8 mouse cellular contexts compared by ENCODE assay signal in the genomic region with DNA sequence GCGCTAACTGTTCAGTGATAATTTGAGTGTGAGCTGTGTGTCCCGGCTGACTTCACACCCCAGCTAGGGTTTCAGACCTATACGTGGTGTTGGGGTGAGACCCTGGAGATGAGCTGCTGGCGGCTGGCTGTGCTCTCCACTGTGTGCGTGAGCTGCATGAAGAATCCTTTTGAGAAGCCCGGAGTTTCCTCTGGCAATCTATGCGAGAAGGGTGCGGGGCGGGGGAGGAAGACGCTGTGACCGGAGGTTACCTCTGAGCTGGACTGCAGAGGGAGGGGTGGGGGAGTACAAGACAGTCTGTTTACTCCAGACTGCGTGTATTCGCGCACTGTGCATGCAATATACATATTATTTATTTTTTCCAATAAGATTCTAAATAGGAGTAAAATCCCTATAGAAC. TPM values are rescaled to one million over a fixed set of nuclear protein-coding genes. Genes with fewer than 3 reads are reported as not detected.
DNase-seq lines count a peak whose midpoint lies in the region; ATAC-seq lines count a peak whose summit lies in the region.

No protein-coding gene starts in this region.

- intact Hi-C loops in left cerebral cortex, postnatal 36 days (cut with DNase I): loop anchor here (5.0 to 10.0 kb wide), 5 partner anchors 48 to 782 kb away; no protein-coding TSS in a partner anchor

- H3K4me2 ChIP-seq in embryonic facial prominence, embryonic 11.5 days (ENCODE audit: low read depth, low read length): peak overlapping the region; percentile 99
- H3K4me2 ChIP-seq in heart, embryonic 14.5 days (ENCODE audit: low read length): peak overlapping the region; percentile 100
- H3K4me2 ChIP-seq in neural tube, embryonic 12.5 days (replicated peaks): peak overlapping the region; percentile 86

- H3K27me3 ChIP-seq in embryonic facial prominence, embryonic 11.5 days (ENCODE audit: control insufficient read depth, insufficient read depth, low read length): peaks cover 29% of the 10 kb centered on the region
- H3K27me3 ChIP-seq in heart, embryonic 14.5 days (ENCODE audit: control insufficient read depth, insufficient read depth, low read length): peaks cover 89% of the 10 kb centered on the region
- H3K27me3 ChIP-seq in neural tube, embryonic 12.5 days (replicated peaks): peaks cover 7% of the 10 kb centered on the region; the same call in 1 of the 2 replicates

- ATAC-seq in embryonic facial prominence, embryonic 11.5 days (replicated peaks; ENCODE audit: insufficient number of reproducible peaks, low FRiP score, low TSS enrichment, low read depth): peak; percentile 74
- 0 out of 2 replicates have a peak, but pooled peaks have one; percentile 16 for ATAC-seq in heart, embryonic 14.5 days (ENCODE audit: insufficient number of reproducible peaks, insufficient read depth, low FRiP score, low read depth)
- ATAC-seq in neural tube, embryonic 12.5 days (ENCODE audit: low FRiP score, low read depth): peak; percentile 80
- ATAC-seq in CD4-positive, CD25-positive, alpha-beta regulatory T cell, adult 4 months: no peak
- ATAC-seq in cerebellum, adult (ENCODE audit: insufficient number of reproducible peaks, low FRiP score, low TSS enrichment): no peak

- H3K9me3 ChIP-seq in embryonic facial prominence, embryonic 11.5 days (replicated peaks; ENCODE audit: control insufficient read depth, low read length): no peaks in the 10 kb centered on the region
- H3K9me3 ChIP-seq in heart, embryonic 14.5 days (ENCODE audit: control insufficient read depth, low read length): no peaks in the 10 kb centered on the region
- no peaks in the 10 kb centered on the region for H3K9me3 ChIP-seq in neural tube, embryonic 12.5 days

- H3K27ac ChIP-seq in embryonic facial prominence, embryonic 11.5 days (replicated peaks; ENCODE audit: low read depth, low read length): no peak overlapping the region
- no peak overlapping the region for H3K27ac ChIP-seq in heart, embryonic 14.5 days (replicated peaks in 1 of 2; ENCODE audit: control insufficient read depth in 1 of 2, insufficient read depth in 1 of 2, low read depth in 2 of 2, low read length in 2 of 2)
- H3K27ac ChIP-seq in neural tube, embryonic 12.5 days: peak overlapping the region; percentile 92

- WGBS in embryonic facial prominence, embryonic 11.5 days: under 1% methylated on average over 14 of the region's 14 CpGs
- WGBS in heart, embryonic 14.5 days: 2% methylated on average over 14 of the region's 14 CpGs
- WGBS in neural tube, embryonic 12.5 days: 1% methylated on average over 14 of the region's 14 CpGs

- DNase-seq in left cerebral cortex, adult 18-20 months (ENCODE audit: low spot score in 2 of 2): peak; percentile 25 to 44
- DNase-seq in left cerebral cortex, adult 11 months (ENCODE audit: low spot score): no peak
- peak; percentile 62 for DNase-seq in embryonic facial prominence, embryonic 11.5 days (ENCODE audit: low spot score)
- DNase-seq in left cerebral cortex, postnatal 36 days (ENCODE audit: low spot score in 2 of 2): peak; percentile 39 to 45

- H3K4me3 ChIP-seq in embryonic facial prominence, embryonic 11.5 days (ENCODE audit: low read depth, low read length): peak overlapping the region; percentile 65
- H3K4me3 ChIP-seq in heart, embryonic 14.5 days (ENCODE audit: control insufficient read depth in 1 of 2, insufficient read depth in 1 of 2, low read depth in 1 of 2, low read length in 2 of 2): peak overlapping the region; percentile 48 to 51
- H3K4me3 ChIP-seq in neural tube, embryonic 12.5 days: peak overlapping the region; percentile 90

- H3K4me1 ChIP-seq in embryonic facial prominence, embryonic 11.5 days (ENCODE audit: control insufficient read depth, insufficient read depth, low read length): no peaks in the 10 kb centered on the region; the same call in 1 of the 2 replicates
- peaks cover 7 to 22% of the 10 kb centered on the region in 2 experiments for H3K4me1 ChIP-seq in heart, embryonic 14.5 days (ENCODE audit: control insufficient read depth in 2 of 2, insufficient read depth in 2 of 2, low read length in 2 of 2)
- peaks cover 39% of the 10 kb centered on the region for H3K4me1 ChIP-seq in neural tube, embryonic 12.5 days

- H3K36me3 ChIP-seq in embryonic facial prominence, embryonic 11.5 days (replicated peaks; ENCODE audit: control insufficient read depth, insufficient read depth, low read depth, low read length): no peaks in the 10 kb centered on the region
- no peaks in the 10 kb centered on the region for H3K36me3 ChIP-seq in heart, embryonic 14.5 days (ENCODE audit: control insufficient read depth, insufficient read depth, low read length)
- H3K36me3 ChIP-seq in neural tube, embryonic 12.5 days: no peaks in the 10 kb centered on the region

- peak overlapping the region; percentile 19; the same call in 1 of the 2 replicates for H3K9ac ChIP-seq in embryonic facial prominence, embryonic 11.5 days (replicated peaks; ENCODE audit: low read length)
- H3K9ac ChIP-seq in heart, embryonic 14.5 days (ENCODE audit: low read length): peak overlapping the region; percentile 60
- H3K9ac ChIP-seq in neural tube, embryonic 12.5 days: peak overlapping the region; percentile 92

RNA-seq across cellular contexts. Expression of gene Rgma, which starts 0.6 kb away (rescaled TPM):
- total RNA-seq in left cerebral cortex, adult 18-20 months (2021): 10 to 100 TPM; 51.3 to 55.2 TPM
- polyA plus RNA-seq in embryonic facial prominence, embryonic 11.5 days (2014; fragmentation: Nextera tagmentation; extraction: Ambion mirVana): 15.9 and 21.7 TPM in 2 replicates
- 3.1 and 3.2 TPM in 2 replicates for polyA plus RNA-seq in heart, embryonic 14.5 days (2014; fragmentation: Nextera tagmentation; extraction: Ambion mirVana)
- 10 to 100 TPM; 59.0 to 64.1 TPM for total RNA-seq in left cerebral cortex, postnatal 36 days (2021)
- polyA plus RNA-seq in neural tube, embryonic 12.5 days (2016; fragmentation: Nextera tagmentation; extraction: Ambion mirVana): 48.8 and 49.0 TPM in 2 replicates
- polyA plus RNA-seq in CD4-positive, CD25-positive, alpha-beta regulatory T cell, adult 4 months (2017; shearing (Covaris generic)): not detected

Comparison
In these comparisons a context has a peak if more than half of its experiments do, and no peak if none do; other contexts are left out.
1. ATAC-seq: peak in embryonic facial prominence, embryonic 11.5 days (single experiment), heart, embryonic 14.5 days (single experiment) and neural tube, embryonic 12.5 days (single experiment); none in CD4-positive, CD25-positive, alpha-beta regulatory T cell, adult 4 months (single experiment) and cerebellum, adult (single experiment).
2. H3K9ac ChIP-seq: peak in every context shown above with its lines; median percentile 92 in neural tube, embryonic 12.5 days; 60 in heart, embryonic 14.5 days; 19 in embryonic facial prominence, embryonic 11.5 days.
3. Peak in every context shown above with its lines, with median percentiles within 50 percentile points of each other: H3K4me2 ChIP-seq and H3K4me3 ChIP-seq.